Mouse (Mus musculus) brain, embryonic 14.5 days (tissue): ENCODE data around the gene Itpr3. TPM values are rescaled to one million over a fixed set of nuclear protein-coding genes. Genes with fewer than 3 reads are reported as not detected.

Experiments
- DNase-seq: peaks from one replicate; pipeline ENCODE4 v3.0.0-alpha.2; 2011; ENCODE audit warnings: low read depth
- CTCF ChIP-seq: fragments of 200-500 bp; IDR thresholded peaks from 2 replicates; pipeline ENCODE4 v1.5.1; 2012; ENCODE audit warnings: inconsistent platforms, mild to moderate bottlenecking, moderate library complexity, borderline replicate concordance; ENCODE audit not compliant: insufficient read depth, insufficient read length; ENCODE audit errors: extremely low read depth
- POLR2A ChIP-seq: fragments of 200-500 bp; IDR thresholded peaks from 2 replicates; pipeline ENCODE4 v1.6.1; 2012; ENCODE audit warnings: mild to moderate bottlenecking, inconsistent platforms, borderline replicate concordance; ENCODE audit not compliant: poor library complexity, insufficient read depth, insufficient read length, severe bottlenecking; ENCODE audit errors: extremely low read depth
- polyA plus RNA-seq: library from polyadenylated mRNA; depleted of rRNA; stranded (reverse); fragments of >200 nt; gene quantifications from 2 replicates; pipeline ENCODE4 v1.2.3, GENCODE M21; 2012

The Itpr3 gene
- polyA plus RNA-seq, 1 experiment: 3.4 TPM

DNA sequence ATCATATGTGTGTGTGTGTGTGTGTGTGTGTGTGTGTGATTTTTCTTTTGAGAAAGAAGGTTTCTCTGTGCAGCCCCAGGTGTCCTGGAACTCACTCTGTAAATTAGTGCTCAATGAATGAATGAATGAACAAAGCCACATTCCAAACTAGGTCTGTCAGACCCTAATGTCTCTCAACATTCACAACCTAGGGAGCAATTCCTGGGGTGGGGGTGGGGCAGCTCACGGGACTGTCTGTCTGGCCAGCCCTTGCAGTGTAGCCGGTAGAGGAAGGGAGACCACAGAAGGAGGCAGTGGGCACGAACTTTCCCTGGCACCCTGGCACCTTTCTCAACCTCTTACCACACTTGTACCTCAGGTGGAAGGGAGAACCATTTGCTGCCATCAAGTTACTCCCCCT is 77.6 kb downstream of the Itpr3 start:
- TF ChIP-seq CTCF (no peak), POLR2A (no peak)
- DNase-seq: no peak

GRCm38 (mm10) chr17:27138396-27138795 is 81.3 kb downstream of the Itpr3 start:
- TF ChIP-seq CTCF (no peak), POLR2A (no peak)
- DNase-seq: peak; percentile 62

DNA sequence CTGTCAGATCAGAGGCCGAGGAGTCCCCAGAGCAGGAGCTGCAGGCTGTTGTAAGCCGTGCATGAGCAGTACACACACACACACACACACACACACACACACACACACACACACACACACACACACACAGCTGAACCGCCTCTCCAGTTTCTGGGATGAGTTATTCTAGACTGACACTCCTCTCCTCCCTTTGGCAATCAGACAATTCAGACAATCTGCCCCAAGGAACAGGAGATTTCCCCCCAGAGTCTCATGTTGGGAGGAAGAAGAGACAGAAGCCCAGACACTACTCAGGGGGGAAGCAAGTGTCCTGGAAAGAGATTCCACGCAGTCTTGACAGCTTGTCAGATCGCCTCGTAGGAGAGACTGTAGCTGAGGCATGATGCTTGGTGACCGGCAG is 82.2 kb downstream of the Itpr3 start:
- no peak for TF ChIP-seq CTCF
- no peak for TF ChIP-seq POLR2A
- DNase-seq: peak; percentile 56

DNA sequence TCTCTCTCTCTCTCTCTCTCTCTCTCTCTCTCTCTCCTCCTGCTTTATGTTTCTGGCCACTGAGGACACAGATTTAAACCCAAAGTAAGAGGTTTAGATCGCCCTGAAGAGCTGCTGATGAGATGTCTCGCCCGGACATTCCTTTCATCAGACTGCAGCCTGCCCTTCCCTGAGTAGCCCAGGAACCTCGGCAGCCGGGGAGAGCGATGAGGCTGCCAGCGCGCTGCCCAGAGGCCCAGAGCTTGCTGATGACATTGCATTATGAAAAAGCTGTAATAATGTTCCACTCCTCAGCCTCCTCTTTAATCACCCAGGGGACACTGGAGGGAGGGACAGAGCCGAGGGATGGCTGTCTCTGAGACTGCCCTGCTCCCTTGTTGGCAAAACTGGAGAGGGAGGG is 83.2 kb downstream of the Itpr3 start:
- no peak for DNase-seq
- TF ChIP-seq POLR2A: no peak
- no peak for TF ChIP-seq CTCF

GRCm38 (mm10) chr17:27141971-27142450 is 84.9 kb downstream of the Itpr3 start:
- no peak for DNase-seq
- TF ChIP-seq POLR2A (no peak), CTCF (no peak)

- no peak for DNase-seq
- TF ChIP-seq POLR2A (no peak), CTCF (no peak)
These were observed 87.0 kb downstream of the Itpr3 start for GRCm38 (mm10) chr17:27144152-27144551.

- DNase-seq: no peak
These were observed 89.3 kb downstream of the Itpr3 start for GRCm38 (mm10) chr17:27146323-27146923.

DNA sequence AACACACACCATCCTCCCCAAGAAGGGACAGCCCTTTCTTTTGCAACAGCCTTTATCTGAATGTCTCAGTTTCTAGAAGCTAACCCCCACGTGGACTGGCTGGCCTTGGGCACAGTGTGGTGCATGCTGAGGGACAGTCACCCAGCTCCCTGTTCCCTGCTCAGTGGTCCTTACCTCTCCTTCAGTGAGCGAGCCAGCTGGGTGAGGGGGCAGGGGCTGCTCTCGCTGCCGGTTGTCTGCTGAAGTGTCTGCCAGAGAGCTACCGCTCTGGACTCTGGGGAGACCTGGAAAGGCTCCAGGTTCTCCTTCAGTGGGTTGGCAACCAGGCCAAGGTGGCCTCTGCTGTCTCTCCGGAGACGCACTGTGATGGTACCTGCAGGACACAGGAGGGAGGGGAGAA is 93.8 kb downstream of the Itpr3 start:
- no peak for DNase-seq
- TF ChIP-seq CTCF (no peak), POLR2A (no peak)

More at GRCm38 (mm10) chr17:27146323-27146923, 89.3 kb downstream of the Itpr3 start:
- TF ChIP-seq POLR2A (no peak), CTCF (no peak)

DNA sequence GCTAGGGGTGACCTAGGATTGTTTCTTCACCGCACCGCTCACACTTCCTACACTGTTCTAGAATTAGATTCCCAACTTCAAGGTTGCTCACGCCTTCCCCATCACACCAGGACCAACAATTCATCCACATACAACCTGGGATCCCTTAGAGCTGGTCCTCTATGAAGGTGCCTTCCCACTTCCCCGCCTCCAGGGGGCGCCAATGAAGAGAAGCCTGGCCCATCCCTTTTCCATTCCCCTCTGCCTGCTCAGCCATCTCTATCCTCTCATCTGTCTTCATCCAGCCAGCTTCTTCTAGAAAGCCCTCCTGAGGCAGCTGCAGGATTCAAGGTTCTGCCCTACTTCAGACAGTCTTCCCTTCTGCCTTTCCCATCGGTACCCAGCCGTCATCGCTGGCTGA is 94.3 kb downstream of the Itpr3 start:
- no peak for DNase-seq
- peak; percentile 50 for TF ChIP-seq CTCF
- TF ChIP-seq POLR2A: no peak

DNA sequence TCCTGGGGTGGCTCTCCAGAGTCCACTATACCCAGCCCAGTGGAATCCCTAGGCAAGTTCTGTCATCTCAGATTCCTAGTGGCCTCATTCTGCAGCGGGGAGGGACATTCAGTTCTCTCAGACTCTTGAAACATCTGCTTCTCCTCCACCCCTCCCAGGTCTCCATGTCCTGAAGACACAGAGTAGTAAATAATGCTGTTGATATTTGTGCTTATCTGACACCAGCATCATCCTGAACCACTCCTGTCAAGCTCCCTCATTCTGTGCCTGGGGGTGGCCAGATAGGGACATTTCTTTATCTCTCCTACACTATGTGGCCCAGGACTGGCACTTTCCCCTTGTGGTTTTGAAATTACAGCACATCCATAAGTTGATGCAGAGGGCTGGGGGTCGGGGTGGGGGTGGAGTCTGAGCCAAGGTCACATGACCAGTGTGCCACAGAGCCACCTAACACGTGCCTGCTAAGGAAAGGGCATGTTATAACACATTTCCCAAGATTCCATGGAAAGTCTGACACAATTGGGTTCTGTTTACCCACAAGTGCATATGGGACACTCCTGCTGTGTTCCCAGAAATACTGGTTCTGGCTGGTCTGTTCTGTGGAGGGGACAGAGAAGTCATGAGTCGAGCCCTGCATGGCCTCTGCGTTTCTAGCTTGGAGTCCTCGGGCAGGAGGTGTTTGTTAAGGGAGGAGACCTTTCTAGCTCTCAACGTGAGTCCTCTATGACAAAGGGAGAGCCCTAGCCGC is 96.0 kb downstream of the Itpr3 start:
- no peak for DNase-seq
- TF ChIP-seq POLR2A (no peak), CTCF (no peak)

GRCm38 (mm10) chr17:27153773-27154193 is 96.7 kb downstream of the Itpr3 start:
- DNase-seq: no peak
- no peak for TF ChIP-seq POLR2A
- no peak for TF ChIP-seq CTCF

DNA sequence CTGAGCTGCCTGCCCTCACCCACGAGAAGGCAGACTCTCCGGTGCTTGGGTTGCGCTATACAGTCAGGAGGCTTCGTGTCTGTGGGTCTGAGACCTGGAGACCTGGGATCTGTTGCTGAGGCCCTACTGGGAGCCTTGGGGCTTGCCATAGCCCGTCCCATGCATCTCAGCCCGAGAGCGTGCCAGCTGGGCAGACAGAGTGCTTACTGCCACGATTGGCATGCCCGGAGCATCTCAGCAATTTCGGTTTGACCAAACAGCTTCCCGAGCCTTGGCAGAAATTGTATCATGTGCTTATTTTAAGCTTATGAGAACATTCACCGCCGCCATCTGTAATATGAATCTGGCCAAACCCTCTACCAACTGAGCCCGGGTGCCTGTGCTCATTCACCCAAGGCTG is 97.2 kb downstream of the Itpr3 start:
- TF ChIP-seq POLR2A (no peak), CTCF (no peak)
- no peak for DNase-seq

GRCm38 (mm10) chr17:27154881-27155280 is 97.8 kb downstream of the Itpr3 start:
- no peak for DNase-seq
- TF ChIP-seq CTCF (no peak), POLR2A (no peak)
